Mouse (Mus musculus) T-helper 2 cell (primary cell): ENCODE results near the gene Palld.

Source experiments
- in situ Hi-C: fragments of 300-600 bp; cut with MboI, MseI; formaldehyde crosslinking; loops from one replicate; pipeline ENCODE4 v1.15.1; 2025; ENCODE audit warnings: high pct_unique_total_duplicates

Gene Palld

DNA sequence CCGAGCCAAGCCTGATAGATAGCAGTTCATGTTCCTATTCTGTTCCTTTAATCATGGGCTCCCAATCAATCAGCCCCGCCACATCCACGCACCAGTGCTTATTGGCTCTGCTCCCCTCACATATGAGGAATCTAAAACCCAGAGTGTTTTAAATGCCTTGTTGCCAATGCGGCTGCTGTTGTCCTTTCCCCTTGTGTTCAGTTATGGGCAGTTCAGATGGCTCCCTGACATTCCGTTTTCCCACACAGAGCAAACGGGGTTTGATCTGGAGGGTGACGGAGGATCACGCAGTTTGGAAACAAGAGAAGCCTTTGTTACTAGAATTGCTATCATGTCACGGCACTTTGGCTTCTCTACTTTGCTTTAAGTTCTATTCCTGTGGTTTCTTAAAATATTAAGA, 125.9 kb downstream of the Palld start:
- in situ Hi-C loops = no loop called here

DNA sequence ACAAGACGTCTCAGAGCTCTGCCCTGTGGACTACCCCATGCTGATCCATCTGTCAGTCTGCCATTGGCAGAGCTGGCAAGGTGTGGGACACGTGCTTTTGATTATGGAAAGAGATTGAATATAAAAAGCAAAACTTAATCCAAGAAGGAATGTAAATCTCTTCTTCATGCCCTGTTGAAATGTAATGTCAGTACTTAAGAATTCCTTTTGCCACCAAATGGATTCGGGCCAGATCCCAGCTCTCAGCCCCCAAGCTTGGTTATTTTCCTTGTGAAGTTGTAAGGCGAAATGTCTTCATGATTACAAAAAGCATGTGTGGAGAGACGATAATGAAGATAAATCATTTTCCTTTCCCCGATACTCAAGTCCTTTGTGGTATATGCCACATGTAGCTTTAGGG, 126.6 kb downstream of the Palld start:
- in situ Hi-C loops = no loop called here

DNA sequence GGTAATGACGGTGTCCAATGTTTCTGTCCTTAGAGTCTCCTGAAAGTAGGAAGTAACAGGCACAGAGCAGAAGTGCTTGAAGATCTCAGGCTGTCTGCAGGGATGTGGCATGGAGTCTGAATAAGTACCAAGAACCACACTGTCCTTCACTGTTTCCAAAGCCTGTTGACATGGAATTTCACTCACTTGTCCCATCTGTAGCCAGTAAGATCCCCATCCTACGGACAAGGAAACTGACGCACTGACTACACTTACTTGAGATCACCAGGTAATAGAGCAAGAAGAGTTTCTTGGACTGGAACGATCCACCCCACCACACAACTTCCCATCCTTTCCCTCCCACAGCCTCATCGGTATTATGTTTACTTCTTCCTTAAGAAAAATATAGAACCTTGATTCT, 128.3 kb downstream of the Palld start:
- in situ Hi-C loops = no loop called here

DNA sequence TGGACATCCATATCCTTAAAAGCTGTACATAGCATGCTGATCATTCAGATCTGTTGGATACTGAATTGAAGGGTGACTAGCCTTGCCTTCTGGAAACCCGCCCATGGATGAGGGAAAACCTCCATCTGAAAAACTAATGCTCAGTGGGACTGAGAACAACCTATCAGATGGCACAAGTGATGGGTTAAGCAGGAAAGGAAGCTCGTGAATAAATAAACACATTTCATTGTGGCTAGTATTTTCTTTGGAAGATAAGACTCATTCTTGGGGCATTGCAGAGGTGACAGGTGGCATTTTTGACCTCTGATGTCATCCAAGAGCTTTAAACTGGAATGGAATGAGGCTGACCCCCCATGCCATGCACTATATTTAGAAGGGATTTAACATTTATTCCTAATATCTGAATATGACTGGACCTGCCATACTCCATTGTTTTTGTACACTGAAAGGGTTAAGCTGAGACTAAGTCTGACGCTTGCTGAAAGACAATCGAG, 128.8 kb downstream of the Palld start:
- in situ Hi-C loops = no loop called here

DNA sequence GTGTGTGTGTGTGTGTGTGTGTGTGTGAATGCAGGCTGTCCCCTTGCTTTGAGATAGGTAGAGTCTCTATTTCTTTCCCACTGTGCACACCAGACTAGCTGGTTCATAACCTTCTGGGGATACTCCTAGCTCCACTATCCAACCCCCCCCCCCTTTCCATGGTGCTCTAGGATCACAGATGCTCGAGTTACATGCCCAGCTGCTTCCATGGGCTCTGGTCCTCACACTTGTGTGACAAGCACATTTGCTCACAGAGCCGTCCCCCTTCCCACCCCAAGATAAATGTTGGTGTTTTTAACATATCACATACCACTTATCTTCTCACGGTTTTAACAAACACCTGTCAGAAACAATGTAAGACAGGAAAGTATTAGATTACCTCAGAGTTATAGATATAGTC, 131.2 kb downstream of the Palld start:
- in situ Hi-C loops = no loop called here

DNA sequence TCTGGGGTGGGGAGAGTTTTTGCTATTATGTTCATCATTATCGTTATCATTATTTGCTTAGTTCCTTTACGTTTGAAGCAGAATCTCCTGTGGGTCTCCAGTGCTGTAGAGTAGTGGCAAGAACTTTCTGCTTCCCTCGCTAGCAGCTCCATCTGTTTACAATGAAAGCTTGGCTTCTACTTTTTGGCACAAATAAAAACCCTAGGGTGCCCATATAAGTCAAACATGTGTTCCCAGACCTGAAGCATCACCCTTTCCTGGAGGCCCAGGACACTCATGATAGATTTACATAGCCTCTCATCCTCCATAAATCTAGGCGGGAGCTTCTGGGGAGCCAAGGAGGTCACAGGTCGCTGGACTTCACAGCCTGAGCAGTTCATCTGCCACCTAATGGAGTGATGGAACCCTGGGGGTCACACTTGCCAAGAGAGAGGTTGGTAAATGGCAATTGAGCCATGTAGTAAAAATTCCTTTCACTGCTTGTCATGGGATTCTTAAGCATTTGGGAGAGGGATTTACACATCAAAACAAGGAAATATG, 133.1 kb downstream of the Palld start:
- in situ Hi-C loops = no loop called here

DNA sequence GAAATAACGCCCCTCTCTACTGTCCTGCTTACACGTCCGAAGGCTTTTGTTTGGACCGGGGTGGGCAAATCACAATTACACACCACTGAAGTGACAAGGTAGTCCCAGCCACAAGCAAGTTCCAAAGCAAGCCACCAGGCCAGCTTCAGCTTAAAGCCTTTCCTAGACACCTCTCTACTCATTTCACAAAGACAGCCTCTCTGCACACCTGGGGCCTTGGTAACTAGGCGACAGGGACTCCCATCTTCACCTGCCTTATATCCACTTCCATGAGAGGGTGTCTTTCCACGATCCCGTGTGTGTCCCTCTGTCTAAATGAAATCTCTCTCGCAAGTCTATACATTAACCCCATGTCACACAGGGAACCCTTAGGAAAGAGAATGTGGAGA, 142.3 kb downstream of the Palld start:
- in situ Hi-C loops = no loop called here

DNA sequence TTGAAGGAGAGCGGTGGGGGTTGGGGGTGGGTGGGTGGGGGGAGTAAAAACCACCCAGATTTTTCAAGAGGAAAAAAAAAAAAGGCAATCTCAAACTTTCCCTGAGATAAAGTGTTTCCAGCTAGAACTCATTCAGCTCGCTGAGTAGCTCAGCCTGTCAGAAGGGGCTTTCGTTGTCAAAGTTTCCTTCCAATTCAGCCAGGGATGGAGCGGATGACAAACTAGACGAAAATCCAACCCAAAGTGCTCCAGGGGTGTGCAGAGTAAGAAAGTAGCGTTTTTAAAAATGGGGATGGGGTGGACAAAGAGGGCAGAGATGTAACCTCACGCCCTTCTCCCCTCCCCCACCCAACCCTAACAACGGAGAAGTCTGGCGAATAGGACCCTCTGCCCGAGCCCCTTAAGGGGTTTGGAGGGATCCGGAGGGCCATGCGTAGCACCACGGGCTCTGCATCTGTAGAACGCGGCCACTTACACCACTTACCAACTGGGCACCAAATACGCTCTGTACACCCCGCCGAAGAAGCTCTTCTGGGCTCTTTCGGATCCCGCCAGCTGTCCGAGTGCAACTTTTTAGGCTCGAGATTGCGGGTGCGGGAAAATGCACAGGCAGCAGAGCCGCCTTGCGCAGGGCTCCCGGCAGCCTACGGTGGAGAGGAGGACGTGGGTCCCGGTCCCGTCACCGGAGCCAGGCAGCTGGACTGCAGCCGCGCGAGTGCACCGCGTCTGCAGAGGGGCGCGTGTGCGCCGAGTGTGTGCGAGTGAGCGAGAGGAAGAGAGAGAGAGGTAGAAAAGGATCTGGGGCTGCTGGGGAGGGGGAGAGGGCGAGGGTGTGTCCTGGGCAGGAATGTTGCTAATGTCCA, 142.9 kb downstream of the Palld start:
- in situ Hi-C loops = no loop called here

DNA sequence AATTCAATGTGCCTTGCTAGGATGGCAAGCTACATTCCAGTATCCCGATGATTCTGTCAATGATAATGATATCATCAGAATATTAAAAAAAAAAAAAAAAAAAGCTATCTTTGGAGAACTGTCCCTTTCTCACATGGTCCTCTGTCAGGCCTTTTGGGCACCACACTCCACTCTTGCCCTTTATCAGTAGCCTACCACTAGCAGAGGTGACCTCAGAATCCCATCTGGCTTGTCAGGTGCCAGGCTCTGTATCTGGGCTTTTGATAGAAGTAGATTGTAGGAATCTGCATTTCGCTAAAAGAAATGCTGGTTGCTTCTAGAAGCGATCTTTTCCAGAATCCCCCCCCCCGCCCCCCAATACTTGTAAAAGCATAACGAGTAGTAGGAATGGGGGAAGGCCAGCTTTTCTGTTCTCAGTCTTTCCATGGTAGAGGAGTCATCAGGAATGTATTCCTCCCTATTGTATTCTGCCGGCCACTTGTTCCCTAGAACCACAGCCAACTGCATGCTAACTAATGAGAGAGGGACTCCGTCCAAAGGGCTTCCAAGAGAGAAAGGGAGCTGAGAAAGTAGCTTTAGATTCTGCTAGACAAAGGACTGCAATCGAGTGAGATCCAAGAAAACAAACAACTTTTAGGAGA, 143.7 kb downstream of the Palld start:
- in situ Hi-C loops = no loop called here

DNA sequence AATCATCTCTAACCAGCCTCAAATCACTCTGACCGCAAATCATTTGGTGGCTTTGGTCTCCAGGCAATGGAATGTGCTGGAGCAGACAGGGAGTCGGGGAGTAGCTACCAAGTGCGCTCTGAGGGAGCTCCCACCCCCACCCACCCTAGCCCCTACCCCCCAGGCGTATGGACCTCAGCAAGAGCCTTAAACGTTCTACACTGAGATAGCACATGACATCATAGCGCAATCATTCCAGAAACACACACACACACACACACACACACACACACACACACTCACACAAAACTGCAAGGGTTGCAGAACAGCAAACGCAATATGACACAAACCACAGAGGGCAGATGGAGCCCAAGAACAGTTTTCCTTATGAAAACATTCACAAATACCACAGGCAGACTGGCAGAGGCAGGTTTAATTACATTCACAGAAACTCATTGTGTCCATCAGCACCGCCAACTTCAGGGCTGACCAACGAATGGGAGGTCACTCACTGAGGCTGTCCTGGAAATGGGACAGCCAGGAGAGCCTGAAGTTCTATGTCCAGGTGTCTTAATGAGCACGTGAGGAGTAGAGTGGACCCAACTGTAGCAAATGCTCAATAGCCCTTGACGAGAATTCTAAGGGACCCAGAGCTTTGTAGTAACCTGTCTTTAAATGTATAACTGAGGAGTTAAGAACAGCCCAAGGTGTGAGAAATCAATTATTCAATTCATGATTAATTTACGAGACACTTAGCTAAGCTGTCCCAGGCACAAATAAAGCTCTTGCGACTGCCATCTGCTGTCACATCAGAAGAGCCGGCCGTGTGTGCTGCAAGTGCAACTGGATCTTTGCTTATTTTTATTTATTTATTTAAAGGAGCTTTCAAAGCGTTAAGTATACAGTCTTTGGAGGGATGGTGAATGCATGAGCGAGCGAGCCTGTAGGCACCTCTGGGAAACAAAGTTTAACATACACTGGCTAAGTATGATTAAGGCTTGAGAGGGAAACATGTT, 145.2 kb downstream of the Palld start:
- in situ Hi-C loops = no loop called here

DNA sequence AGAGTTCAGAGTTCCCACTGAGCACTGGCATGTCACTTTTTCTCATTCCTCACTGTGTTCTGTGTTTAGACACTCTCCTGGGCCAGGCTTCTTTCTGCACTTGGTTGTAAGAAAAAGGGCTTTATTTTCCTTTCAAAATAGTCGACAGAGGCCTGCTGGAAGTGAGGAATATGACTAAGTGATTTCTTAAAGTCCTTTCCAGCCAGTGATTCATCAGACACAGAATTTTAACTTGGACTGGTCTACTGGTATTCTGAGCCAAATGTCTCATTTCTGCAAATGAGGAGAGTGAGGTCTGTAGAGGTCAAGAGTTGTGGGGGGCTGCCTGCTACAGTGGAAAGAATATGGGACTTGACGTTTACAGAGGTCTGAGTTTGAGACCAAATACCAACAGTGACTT, 147.3 kb downstream of the Palld start:
- in situ Hi-C loops = no loop called here

DNA sequence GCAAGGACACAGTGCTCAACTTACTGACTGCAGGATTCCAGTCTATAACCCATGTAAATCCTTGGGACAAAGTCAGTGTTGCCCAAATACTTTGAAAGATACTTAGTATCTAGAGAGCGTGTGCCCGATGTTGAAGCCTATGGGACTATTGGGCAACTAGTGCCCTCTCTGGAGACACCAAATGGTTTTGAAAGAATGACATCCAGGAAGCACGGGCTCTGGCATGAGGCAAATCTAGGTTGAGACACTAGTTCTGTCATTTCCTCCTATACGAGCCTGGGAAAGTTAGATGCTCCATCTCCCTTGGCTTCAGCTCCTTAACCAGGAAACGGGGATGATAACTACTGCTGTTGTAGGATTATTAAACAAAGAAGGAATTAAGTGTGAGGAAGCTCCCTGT, 155.4 kb downstream of the Palld start:
- in situ Hi-C loops = no loop called here

DNA sequence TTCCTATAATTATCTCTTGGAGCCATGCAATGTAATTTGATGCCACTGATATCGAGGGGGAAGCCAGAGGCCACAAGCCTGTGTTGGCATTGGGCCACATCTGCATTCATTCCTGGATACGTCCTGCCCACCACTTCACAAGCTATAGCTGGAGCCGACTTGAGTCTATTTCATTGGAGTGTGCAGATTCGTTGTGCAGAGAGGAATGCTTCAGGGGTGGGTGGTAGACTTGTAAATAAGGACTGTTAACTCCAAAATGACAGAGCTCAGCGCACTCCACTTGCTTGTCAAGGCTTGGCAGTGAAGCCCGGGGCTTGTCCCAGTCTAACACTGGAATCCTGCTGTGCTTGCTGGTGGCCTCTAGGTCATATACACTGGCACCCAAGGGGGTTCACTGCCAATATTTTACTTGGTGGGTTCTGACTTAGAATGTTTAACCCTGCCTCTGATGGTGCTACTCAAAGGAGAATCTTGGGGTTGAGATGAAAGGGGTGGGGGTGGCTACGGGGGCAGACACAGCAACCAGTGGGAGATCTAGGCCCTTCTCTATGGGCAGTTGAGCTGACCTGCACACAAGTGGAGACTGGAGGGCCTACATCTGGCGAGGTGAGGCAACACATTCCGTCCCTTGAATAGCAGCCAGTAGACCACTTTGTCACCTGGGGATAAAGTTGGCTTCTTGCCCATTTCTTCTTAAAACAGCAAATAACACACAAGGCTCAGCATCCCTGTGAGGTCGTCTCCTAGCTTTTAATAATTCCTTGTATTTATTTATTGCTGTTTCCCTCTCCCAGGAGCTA, 157.1 kb downstream of the Palld start:
- in situ Hi-C loops = no loop called here

DNA sequence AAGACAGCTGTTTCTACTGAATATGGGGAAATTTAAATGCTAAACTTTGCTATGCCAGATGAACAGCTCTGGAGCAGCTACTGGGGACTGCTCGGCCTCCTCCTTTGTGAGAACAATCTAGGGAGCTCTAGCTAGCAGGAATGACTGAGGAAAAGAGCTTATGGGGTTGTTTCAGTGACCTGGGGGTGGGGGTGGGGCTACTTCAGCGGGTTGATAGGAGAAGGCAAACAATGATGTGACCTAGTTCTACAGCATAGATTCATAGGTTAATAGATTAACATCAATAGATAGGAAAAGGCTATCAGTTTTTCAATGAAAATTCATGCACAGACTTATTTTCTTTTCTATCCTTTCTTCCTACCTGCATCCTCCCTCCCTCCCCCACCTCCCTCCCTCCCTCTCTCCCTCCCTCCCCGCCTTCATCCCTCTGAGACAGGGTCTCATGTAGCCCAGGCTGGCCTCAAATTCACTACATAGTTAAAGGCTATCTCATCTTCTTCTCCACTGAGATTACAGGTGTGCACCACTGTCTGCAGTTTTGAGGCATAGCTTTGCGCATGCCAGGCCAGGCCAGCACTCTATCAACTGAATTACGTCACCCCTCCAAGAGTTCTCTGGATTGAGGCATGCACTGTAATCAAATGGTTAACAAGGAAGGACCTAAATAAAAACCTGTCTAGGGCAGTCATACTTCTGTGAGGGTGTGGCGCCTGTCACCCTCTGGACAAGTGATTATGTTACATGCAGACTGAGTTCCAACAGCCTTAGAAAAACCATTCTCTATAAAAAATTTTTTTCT, 158.5 kb downstream of the Palld start:
- in situ Hi-C loops = no loop called here

DNA sequence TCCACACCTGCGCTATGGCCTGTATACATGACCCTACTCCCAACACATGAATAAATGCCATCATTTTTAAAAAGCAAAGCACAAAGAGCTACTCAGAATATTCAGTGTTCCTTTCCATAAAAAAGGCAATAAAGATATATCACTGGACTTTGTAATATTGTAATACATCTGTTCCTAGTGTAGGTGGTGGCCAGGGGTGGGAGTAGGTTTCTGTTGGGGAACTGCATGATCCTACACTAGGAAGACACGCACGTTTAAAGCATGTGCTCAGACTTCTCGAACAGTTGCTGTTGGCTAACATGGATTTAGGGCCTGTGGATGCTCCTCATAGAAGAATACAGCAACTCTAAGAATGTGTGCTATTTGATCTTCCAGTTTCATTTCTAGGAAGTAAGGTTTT, 165.0 kb downstream of the Palld start:
- in situ Hi-C loops = loop anchor here (10.0 kb wide), 1 partner anchor 947 kb away; no protein-coding TSS in a partner anchor

DNA sequence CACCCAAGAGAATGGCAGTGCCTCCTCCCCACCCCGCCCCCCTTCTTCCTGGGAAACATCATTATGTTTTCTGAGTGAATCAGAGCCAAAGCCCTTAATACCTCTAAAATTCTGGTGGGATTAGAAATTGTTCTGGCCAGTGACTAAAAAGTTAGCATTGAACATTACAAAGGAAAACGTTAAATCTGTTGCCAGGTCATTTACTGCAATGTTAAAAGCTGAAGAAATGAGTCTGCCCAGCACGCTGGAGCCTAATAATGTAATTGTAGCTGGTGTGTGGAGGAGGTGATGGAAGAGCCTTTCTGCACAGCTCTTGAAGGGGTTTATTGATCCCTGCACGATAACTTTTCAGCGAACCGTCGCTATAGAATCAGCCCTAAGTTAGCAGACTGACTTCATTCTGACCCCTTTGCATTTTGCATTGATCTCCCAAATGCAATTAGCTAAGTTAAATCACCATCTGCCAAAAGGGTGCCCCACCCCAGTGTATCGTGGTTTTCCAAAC, 165.7 kb downstream of the Palld start:
- in situ Hi-C loops = loop anchor here (10.0 kb wide), 1 partner anchor 948 kb away; no protein-coding TSS in a partner anchor

DNA sequence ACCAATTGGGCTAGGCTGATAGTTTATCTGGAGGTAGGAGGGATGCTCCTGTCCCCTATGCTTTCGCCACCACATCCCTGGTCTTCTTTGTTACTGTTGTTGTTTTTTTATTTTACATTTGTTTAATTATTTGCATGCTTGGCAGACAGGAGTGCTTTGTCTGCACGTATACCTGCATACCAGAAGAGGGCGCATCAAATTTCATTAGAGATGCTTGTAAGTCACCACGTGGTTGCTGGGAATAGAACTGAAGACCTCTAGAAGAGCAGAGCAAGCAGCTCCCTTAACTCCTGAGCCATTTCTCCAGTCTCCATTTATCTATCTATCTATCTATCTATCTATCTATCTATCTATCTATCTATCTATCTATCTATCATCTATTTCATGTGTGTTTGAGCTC, 166.4 kb downstream of the Palld start:
- in situ Hi-C loops = loop anchor here (10.0 kb wide), 1 partner anchor 949 kb away; no protein-coding TSS in a partner anchor

DNA sequence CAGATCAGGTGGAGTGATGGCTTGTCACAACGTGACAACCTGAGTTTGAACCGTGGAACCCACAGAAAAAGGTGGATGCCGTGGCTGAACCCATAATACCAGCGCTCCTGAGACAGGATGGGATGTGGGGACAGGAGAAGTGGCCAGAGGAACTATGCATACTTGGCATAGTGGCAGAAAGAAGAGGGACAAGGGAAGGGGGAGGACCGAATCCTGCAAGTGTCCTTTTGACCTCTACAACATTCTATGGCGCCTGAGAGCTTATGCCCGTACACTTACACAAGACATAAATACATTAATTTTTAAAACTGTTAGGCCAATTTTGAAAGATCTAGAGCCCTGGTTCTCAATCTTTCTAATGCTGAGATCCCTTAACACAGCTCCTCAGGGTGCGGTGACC, 168.3 kb downstream of the Palld start:
- in situ Hi-C loops = loop anchor here (10.0 kb wide), 1 partner anchor 951 kb away; no protein-coding TSS in a partner anchor

DNA sequence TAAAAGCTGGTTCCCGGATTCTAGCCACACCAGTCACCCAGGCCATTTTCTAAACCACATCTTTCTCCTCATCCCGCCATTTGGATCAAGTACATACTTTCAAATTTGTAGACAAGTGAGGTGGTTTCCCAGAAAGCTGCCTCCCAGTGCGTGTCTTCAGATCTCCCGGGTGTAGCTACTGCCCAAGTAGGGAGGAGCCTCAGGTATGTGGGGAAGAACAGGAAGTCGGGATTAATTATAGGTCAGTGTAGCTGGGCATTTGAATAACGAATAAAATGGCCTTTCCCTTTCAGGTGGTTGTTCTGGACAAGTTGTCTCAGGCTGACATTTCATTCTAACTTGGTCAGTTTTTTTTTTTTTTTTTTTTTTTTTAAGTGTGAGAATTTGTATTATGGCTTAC, 170.3 kb downstream of the Palld start:
- in situ Hi-C loops = loop anchor here (10.0 kb wide), 1 partner anchor 953 kb away; no protein-coding TSS in a partner anchor
